Mouse (Mus musculus) kidney, postnatal 0 days (tissue): Measurements from ENCODE around the gene Nmb. TPM values are rescaled to one million over a fixed set of nuclear protein-coding genes. Genes with fewer than 3 reads are reported as not detected.
A peak's percentile ranks its signal among the peaks of the same experiment; 100 is the strongest.

Experiments used
- ATAC-seq: fragments of 200-750 bp; cut with Nextera tagmentation; replicated peaks from 2 replicates; pipeline ENCODE4 v1.8.0; 2017; ENCODE audit warnings: low read depth, moderate number of reproducible peaks, moderate TSS enrichment, moderate library complexity; ENCODE audit not compliant: low FRiP score
- DNase-seq: peaks from one replicate; pipeline ENCODE4 v3.0.0-alpha.2; 2016; ENCODE audit warnings: low spot score
- H3K27ac ChIP-seq: fragments of 300-500 bp; sonication (generic); 2 replicates; pipeline ENCODE4 v1.5.1; 2014; ENCODE audit warnings: mild to moderate bottlenecking
- H3K27me3 ChIP-seq: fragments of 300-500 bp; sonication (generic); 2 replicates; pipeline ENCODE4 v1.6.1; 2014; ENCODE audit warnings: low read length, mixed read lengths; ENCODE audit not compliant: insufficient read depth
- H3K36me3 ChIP-seq: fragments of 300-500 bp; sonication (generic); 2 replicates; pipeline ENCODE4 v1.6.1; 2014; ENCODE audit warnings: low read length, mixed read lengths; ENCODE audit not compliant: insufficient read depth
- H3K4me1 ChIP-seq: fragments of 300-500 bp; sonication (generic); replicated peaks from 2 replicates; pipeline ENCODE4 v1.6.1; 2014; ENCODE audit warnings: antibody characterized with exemption, low read length, mixed read lengths; ENCODE audit not compliant: insufficient read depth
- H3K4me2 ChIP-seq: fragments of 300-500 bp; sonication (generic); 2 replicates; pipeline ENCODE4 v1.6.1; 2014; ENCODE audit warnings: mild to moderate bottlenecking, low read length, moderate library complexity, mixed read lengths
- H3K4me3 ChIP-seq: fragments of 300-500 bp; sonication (generic); replicated peaks from 2 replicates; pipeline ENCODE4 v1.5.1; 2014; ENCODE audit warnings: low read depth, low read length
- H3K9ac ChIP-seq: fragments of 300-500 bp; sonication (generic); 2 replicates; pipeline ENCODE4 v1.6.1; 2014; ENCODE audit warnings: low read depth, low read length
- H3K9me3 ChIP-seq: fragments of 300-500 bp; sonication (generic); replicated peaks from 2 replicates; pipeline ENCODE4 v1.6.1; 2016; ENCODE audit warnings: low read length, inconsistent platforms, mixed read lengths
- CTCF ChIP-seq: IDR thresholded peaks from 2 replicates; pipeline ENCODE4 v1.5.1; 2016; ENCODE audit warnings: antibody characterized with exemption, low read depth, mild to moderate bottlenecking, moderate library complexity
- WGBS: fragments of 180-500 bp; shearing (Covaris S2); extraction: QIAGEN DNeasy Blood & Tissue Kit; methylation state at CpG from one replicate; pipeline ENCODE4 v1.1.7; 2014; 5-methylcytosine and 5-hydroxymethylcytosine counted together
- polyA plus RNA-seq: library from polyadenylated mRNA; unstranded; fragments of >200 nt; fragmentation: Nextera tagmentation; extraction: Ambion mirVana; gene quantifications from 2 replicates; pipeline ENCODE4 v1.2.1, GENCODE M21; 2015

Gene Nmb
- polyA plus RNA-seq, 1 experiment from 2014 or later: 10.5 TPM

DNA sequence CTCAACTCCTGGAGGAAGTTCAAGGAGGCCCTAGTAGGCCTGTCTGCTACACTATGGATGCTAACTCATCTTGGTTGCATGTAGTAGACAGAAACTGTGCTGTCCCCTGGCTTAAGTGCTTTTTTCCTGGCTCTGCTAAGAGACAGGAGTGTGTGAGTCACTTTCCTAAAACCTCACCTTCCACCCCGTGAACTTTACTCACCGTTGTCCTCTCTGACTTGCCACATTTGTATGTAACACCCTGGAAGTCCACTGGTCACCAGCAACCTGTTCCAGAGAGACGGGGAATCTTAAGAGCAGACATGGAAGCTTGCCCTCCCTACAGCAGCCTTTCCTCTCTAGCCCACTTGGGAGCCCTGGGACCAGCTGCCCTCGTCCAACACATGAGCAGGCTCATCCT, 7.2 kb downstream of the Nmb start:
- H3K9ac ChIP-seq: no peak overlapping the region
- WGBS: 90% methylated on average over 4 of the region's 4 CpGs
- peaks cover 6% of the 10 kb centered on the region for H3K4me1 ChIP-seq
- H3K27me3 ChIP-seq: no peaks in the 10 kb centered on the region
- no peak for DNase-seq
- H3K36me3 ChIP-seq: peaks cover 30% of the 10 kb centered on the region
- no peak overlapping the region for H3K4me3 ChIP-seq
- no peak overlapping the region for H3K4me2 ChIP-seq
- no peaks in the 10 kb centered on the region for H3K9me3 ChIP-seq
- no peak for TF ChIP-seq CTCF
- no peak for ATAC-seq
- H3K27ac ChIP-seq: no peak overlapping the region

- DNase-seq (no peak), ATAC-seq (no peak)
- no peaks in the 10 kb centered on the region for H3K9me3 ChIP-seq
- TF ChIP-seq CTCF: no peak
- no peak overlapping the region for H3K9ac ChIP-seq
- H3K27me3 ChIP-seq: no peaks in the 10 kb centered on the region
- no peak overlapping the region for H3K4me2 ChIP-seq
- peaks cover 6% of the 10 kb centered on the region for H3K4me1 ChIP-seq
- WGBS: 77% methylated on average over 7 of the region's 7 CpGs
- H3K36me3 ChIP-seq: peaks cover 36% of the 10 kb centered on the region
- H3K27ac ChIP-seq: no peak overlapping the region
- H3K4me3 ChIP-seq: no peak overlapping the region
Observed at GRCm38 (mm10) chr7:80897134-80897533, 7.7 kb downstream of the Nmb start.

- 93% methylated on average over 14 of the region's 14 CpGs for WGBS
- ATAC-seq: no peak
- Histone ChIP-seq H3K4me2 (no peak overlapping the region), H3K27me3 (no peaks in the 10 kb centered on the region), H3K27ac (no peak overlapping the region), H3K9ac (peak overlapping the region; percentile 35; the same call in 1 of the 2 replicates), H3K4me1 (no peaks in the 10 kb centered on the region), H3K4me3 (no peak overlapping the region), H3K9me3 (no peaks in the 10 kb centered on the region), H3K36me3 (peaks cover 50% of the 10 kb centered on the region)
- TF ChIP-seq CTCF: no peak
- no peak for DNase-seq
Observed at GRCm38 (mm10) chr7:80894815-80895519, 9.9 kb downstream of the Nmb start.

DNA sequence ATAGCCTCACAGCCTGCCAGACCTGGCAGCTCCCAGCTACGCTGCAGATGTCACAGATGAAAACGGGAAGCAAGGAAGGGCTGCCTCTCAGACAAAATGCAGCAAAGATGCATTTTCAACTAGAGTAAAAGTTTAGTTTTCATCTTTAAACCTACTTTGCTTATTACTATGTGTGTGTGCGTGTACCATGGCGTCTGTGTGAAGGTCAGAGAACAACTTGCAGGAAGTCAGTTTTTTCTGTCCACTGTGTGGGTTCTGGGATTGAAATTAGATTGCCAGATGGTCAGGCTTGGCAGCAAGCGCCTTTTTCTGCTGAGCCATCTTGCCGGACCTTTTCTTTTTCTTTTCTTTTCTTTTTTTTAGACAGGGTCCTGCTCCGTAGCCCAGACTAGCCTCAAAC, 10.7 kb downstream of the Nmb start:
- DNase-seq (no peak), ATAC-seq (no peak)
- Histone ChIP-seq H3K36me3 (peaks cover 50% of the 10 kb centered on the region), H3K4me3 (no peak overlapping the region), H3K4me1 (peaks cover 6% of the 10 kb centered on the region), H3K4me2 (no peak overlapping the region), H3K27ac (peak overlapping the region; percentile 1; the same call in 1 of the 2 replicates), H3K27me3 (no peaks in the 10 kb centered on the region), H3K9ac (no peak overlapping the region), H3K9me3 (no peaks in the 10 kb centered on the region)
- TF ChIP-seq CTCF: no peak
- 82% methylated on average over 7 of the region's 7 CpGs for WGBS

DNA sequence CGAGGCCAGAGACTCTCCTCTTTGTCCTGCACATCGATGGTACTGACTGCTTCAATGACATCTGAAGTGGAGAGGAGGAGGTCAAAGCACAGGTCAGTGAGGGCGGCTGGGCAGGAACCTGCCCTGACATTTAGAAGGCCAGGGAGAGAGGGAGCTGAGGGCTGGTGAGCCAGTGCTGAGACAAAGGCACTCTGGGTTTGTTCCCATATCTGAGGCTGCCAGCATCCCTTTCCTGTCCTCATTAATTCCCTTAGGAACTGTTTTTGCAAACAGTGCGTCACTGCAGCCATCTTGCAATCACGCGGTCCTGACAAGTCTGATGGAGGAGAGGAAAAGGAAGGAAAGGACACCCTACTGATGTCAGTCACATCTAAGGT, 11.1 kb downstream of the Nmb start:
- Histone ChIP-seq H3K9me3 (no peaks in the 10 kb centered on the region), H3K4me1 (peaks cover 11% of the 10 kb centered on the region), H3K36me3 (peaks cover 50% of the 10 kb centered on the region), H3K4me3 (no peak overlapping the region), H3K27ac (peak overlapping the region; percentile 31), H3K27me3 (no peaks in the 10 kb centered on the region), H3K4me2 (no peak overlapping the region), H3K9ac (no peak overlapping the region)
- WGBS: 72% methylated on average over 6 of the region's 6 CpGs
- no peak for TF ChIP-seq CTCF
- peak; percentile 48 for DNase-seq
- no peak for ATAC-seq

DNA sequence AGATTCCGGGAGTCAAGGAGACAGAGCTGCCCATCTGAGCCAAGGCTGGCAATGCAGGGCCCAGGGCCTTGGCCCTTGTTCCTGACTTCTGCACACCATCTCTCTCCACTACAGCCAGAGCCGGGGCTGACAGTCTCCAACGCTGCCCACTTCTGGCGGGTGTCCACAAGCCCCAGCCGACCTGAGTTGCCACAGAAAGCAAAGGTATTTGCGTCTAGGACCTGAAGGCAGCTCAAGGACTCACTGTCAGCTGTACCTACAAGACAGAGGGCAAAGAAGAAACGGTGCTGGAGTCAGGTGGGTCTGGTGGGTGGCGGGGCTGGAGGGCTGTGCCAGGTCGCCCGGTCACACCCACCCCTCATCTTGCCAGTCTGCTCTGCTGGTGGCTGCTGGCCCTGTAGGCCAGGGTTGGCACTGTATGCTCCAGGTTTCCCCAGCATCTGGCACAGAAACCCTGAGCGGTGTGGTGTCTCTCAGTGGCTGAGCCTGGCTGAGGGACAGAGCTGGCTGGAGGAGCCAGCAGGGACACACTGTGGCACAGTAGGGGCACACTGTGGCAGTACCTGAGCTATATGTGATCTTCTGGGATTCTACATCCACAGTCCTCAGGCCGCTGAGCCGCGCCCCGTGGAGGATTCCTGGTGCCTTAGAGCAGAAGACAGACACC, 11.7 kb downstream of the Nmb start:
- H3K27ac ChIP-seq: peak overlapping the region; percentile 31
- H3K4me1 ChIP-seq: peaks cover 11% of the 10 kb centered on the region
- TF ChIP-seq CTCF: no peak
- H3K9ac ChIP-seq: no peak overlapping the region
- no peak overlapping the region for H3K4me3 ChIP-seq
- H3K36me3 ChIP-seq: peaks cover 50% of the 10 kb centered on the region
- H3K4me2 ChIP-seq: no peak overlapping the region
- no peaks in the 10 kb centered on the region for H3K9me3 ChIP-seq
- WGBS: 91% methylated on average over 15 of the region's 15 CpGs
- DNase-seq: no peak
- no peak for ATAC-seq
- H3K27me3 ChIP-seq: no peaks in the 10 kb centered on the region
